Mouse (Mus musculus) kidney, postnatal 36 days (tissue): Measurements from ENCODE around the gene Dnaic1.
"Not testable (repeated sequence)": the region's sequence is repeated elsewhere in the genome, so short reads cannot be mapped to it uniquely, and the experiment has no call there.

Experiments used
- DNase-seq, 2 experiments: peaks; one replicate each; pipeline ENCODE4 v3.0.0; 2021 to 2022; ENCODE audit warnings: mixed read lengths in 2 of 2

The Dnaic1 gene

DNA sequence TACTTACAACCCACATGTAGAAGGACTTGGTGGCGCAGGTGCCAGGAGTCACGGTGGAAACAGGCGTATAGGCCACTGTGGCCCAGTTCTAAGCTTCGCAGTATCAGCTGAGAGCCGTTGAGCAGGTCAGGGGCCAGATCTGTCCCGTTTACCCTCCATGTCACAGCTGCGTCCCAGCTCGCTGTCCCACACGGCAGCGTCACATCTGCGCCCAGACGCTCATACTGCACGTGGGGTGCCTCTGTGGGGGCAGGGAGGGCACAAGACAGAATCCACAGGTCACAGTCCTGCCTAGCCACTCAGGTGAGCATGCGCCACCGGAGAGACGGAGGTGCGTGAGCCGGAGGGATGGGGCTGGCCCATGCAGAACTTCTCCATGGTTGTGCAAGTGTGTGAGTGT, 101.3 kb downstream of the Dnaic1 start:
- DNase-seq: no peak

DNA sequence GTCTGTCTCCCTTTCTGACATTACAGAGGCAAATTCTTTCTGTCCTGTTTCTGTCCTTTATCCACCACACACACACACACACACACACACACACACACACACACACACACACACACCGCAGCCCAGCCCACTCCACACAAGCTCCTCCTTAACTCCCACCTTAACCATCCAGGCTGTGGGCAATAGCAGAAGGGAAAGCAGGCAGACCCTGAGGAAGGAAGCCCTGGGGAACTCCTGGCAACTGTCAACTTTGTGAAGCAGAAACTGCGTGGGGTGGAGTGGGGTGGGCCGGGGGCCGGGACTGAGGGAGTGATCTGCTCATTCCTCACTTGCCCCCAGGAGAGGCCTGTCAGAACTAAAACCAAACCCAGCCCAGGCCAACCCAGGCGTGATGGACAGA, 101.9 kb downstream of the Dnaic1 start:
- DNase-seq: no peak

DNA sequence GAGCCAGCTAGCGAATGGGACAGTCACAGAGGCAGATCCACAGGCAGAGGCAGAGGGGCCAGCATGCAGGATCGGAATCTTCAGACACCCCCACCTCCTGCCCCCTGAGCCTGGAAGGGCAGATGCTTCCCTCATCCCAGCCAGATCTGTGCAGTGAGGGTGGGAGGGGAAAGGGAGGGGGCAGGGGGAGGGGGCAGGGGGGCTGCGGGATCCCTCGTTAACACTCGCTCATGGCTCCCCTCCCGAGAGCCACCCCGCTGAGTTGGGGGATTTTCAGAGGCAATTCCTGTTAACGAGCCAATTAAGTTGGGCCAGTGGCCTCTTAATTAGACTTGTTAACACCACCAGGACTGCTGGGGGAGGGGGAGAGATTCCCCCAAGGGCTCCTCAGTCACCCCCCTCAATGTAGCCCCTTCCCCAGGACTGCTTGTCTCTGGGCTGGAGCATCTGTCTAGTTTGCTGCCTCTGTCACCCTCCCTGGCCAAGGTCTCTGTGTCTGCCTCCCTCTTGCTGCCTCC, 102.4 kb downstream of the Dnaic1 start:
- no peak for DNase-seq

DNA sequence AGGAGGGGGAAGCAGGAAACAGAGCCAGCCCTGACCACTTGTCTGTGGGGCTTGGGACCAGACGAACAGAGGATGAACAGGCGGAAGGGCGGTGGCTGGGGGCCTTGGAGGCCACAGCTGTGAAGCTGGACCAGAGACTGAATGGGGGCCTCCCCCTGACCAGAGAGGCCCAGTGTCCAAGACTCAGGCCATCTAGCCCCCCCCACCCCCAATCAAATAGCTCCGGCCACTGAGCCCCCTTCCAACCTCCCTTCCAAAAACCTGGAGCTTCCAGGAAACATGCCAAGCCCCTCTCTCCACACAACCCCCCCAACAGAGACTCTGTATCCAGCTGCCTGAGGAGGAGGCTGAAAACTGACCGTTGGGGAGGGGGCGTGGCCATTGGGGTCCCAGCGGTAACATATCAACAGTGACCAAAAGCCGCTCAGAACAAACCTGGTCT, 103.0 kb downstream of the Dnaic1 start:
- DNase-seq: no peak

DNA sequence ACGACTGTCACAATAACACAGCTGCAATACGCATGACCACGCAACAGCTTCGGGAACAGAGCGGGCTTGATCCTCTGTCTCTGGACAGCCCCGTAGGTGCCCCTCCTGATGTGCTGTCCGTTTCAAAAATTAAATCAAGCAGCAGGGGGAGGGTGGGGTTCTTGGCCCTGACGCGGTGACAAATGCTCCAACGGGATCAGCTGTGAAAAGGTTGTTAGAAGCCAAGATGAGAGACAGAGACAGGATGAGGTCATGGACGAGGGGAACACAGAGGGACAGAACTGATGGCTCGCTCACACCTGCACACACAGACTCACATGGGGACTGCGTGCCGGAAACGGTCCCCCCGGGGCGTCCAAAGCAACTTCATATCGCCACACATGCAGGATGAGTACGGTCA, 103.6 kb downstream of the Dnaic1 start:
- DNase-seq: no peak

DNA sequence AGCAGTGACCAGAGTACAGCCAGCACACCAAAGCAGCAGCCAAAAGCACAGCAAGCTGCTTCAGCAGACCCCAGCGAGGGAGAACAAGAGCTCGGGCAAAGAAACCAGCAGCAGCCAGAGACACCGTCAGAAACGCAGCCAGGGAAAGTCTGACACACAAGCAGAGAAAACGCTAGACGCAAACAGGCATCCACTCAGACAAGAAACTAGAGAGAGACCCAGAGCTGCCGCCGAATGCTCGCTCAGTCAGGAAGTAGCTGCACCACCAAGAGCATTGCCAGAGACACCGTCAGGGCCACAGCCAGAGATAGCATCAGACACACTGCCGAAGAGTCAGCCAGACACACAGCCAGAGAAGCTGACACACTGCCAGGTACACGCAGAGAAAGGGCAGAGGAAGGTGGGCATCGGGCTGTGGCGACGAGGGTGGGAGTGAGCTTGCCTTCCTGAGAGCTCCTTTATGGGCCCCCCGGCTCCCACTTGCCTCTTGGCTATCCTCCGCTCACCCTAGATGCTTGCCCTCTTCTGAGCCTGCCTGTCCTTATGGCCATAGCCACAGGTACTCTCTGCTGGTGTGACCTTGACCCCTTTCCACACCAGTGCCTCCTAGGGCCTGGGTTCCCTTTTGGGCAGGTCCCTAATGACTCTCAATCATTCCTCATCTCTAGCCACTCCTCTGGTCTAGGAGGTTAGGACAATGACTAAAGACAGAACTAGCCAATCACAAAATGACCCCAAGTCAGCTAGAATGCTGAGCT, 106.9 kb downstream of the Dnaic1 start:
- peak in 1 of 2 experiments; percentile 67 for DNase-seq

DNA sequence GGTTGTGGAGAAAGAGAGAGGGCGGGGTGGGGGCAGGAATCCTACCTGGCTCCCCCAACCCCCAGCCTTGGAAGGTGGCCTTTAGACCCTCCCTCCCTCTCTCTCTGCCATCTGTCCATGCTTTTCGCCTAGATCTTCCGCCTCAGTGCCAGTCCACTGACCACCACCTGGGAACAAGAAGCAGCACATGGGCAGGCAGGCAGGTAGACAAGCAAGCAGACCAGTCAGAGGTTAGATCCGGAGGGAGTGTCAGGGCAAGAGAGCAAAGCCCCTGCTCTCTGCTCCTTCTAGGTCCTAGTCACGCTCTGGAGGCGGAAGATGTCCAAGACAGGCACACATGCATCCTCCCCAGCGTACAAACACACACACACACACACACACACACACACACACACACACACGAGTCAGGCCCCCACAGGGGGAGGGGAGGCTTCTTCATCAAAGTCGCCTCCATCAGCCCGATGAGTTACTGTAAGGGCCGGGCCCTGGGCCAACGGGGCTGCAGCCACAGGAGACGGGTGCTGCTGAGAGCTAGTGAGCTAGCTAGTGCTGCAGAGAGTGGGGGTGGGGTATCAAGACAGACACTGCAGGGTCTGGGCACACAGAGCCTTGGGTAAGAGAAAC, 107.5 kb downstream of the Dnaic1 start:
- DNase-seq: peak in 1 of 2 experiments; percentile 43

DNA sequence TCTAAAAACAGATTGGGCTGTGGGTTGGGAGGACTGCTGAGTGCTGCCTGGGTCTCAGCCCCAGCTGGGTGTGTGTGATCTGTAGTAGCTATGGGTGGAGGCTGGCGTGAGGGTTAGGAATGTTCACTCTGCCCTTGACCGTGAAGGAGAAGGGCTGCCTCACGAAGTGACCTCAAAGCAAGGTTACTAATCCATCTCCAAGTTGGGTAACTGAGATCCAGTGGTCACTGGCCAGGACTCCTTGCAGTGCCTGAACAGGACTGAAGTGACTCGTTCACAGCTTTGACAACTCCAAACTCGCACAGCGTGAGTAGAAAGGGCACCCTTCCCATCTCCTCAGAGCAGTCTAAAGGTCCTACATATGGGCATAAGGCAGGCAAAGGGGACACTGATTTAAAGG, 109.3 kb downstream of the Dnaic1 start:
- peak in 1 of 2 experiments; percentile 30 for DNase-seq

DNA sequence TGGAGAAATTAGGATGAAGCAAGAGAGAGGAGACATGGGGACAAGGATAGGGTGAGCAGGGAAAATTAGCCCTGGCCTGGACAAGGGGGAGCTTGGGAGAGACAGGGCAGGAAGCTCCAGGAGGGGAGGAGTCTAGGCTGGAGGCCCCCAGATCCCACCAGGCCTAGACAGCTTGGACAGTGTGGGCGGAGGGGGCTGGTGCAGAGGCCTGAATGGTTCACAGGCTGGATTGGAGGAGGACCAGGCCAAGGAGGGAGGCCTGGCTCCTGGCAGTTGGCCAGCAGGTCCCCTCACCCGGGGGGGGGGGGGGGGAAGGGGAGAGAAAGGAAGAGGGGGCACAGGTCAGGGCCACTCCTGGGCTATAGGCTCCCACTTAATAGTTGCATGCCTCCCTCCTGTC, 109.7 kb downstream of the Dnaic1 start:
- no peak for DNase-seq

DNA sequence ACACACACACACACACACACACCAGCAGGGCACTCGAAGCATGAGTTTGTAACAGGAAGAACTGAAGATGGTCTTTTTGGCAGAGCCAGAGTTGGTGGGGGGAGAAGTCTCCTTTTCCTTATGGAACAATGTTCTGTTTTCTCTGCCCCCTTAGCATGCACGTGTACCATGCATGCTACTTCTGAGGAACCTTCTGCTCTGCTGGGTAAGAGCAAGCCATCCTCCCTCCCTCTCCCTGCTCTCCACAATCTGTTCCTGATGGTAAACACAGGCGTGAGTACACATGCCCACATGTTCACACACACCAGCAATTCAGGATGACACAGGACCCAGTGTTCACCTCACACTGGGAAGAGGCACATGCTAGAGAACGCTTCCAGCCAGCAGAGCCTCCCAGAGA, 111.6 kb downstream of the Dnaic1 start:
- DNase-seq: no peak

DNA sequence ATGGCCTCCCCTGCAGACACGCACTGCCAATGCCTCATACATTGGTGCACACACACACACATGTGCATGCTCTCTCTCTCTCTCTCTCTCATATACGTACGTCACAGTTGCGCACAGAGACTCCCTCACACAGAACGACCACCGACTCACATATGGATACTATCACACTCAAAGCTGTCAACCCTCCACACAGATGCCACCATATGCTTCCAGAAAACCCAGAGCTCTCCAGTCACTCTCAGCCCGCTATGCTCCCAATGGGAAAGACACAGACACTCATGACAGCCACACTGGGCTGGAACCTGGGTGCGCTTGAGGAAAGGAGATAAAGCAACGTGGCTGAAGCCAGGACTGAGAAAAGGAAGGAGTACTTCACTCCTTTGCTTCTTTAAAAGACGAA, 112.4 kb downstream of the Dnaic1 start:
- no peak for DNase-seq

DNA sequence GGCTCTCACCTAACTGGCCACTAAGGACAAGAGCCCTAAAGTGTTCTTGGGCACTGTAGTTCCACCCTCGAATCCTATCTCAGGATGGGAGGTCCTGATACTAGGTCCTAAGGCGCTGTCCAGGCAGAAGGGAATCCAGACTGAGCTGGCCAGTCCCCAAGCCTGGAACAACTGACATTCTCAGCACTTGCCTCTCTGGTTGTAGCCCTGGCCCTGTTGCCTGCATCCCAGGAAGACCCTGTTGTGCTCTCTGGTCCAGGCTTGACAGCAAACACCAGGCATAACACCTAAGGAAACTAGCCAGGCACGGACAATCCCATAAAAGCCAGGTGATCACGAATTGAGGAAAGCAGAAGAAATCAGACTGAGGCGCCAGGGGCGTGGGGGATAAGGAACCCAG, 113.2 kb downstream of the Dnaic1 start:
- no peak for DNase-seq

DNA sequence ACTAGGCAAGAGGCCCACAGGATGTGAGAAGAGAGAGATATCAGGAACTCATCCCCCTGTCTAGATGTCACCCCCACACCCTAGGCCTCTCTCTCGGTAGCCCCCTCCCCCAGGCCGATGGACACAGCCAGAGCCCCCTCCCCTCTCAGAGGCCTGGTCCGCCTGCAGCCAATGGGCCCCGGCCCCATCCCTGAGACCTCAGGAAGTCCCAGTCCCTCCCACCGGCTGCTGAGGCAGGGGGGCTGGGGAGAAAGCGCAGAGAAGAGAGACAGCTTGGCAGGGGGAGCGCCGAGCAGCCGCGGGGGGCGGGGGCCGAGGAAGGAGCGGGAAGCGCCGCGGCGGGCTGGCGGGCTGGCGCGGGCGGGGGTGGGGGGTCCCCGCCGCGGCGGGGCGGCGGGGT, 113.7 kb downstream of the Dnaic1 start:
- DNase-seq: not testable (repeated sequence)

DNA sequence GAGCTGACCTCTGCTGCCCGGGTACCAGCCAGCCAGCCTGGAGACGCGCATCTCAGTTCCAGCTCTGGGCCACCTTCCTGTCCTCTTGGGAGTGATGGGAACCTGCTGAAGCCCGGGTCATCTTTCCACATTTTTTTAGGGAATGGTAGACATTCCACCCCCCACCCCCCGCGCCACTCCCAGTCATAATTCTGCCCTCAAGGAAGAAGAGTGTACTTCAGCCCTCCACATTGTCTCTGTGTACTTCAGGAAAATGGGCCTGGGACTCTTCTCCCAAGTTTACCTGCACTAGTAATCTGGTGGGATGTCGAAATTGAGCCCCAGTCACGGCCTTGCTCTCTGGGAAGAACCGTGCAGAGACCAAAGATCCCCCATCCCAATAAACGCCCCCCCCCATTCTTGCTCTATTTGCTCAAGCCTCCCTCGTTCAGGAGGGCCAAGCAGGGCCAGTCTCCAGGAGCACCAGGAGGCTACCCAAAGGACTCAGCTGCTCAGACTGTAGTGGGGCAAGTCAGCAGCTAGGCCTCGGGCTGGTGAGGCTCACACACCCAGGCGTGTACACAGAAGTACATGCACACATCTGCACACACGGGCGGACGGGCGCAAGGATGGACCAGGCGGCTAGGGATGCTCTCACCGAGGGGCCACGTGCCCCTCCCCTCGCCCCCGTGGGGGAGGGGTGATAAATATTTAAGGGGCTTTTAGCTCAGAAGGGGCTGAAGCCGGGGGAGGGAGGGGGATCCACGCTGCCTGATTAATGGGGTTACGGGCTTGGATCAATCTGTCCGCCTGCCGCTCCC, 114.8 kb downstream of the Dnaic1 start:
- DNase-seq: not testable (repeated sequence)

DNA sequence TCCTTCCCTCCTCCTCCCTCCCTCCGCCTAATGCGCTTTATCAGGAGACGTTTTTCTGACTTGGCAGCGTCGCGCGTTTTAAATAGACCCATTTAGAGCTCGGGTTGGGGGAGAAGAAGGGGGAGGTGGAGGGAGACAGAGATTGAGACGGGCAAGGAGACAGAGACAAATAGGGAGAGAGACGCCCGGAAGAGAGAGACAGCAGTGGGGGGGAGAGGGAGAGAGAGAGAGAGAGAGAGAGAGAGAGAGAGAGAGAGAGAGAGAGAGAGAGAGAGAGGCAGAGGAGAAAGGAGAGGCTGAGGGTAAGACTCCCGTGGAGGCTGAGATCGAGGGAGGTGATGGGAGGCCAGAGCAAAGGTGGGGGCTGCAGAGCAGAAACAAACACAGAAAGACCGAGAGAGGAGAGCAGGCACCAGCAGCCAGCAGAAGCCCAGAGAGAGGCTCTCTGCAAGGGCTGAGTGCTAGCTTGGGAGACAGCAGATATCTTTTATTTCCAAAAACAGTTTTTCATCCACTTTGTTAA, 115.4 kb downstream of the Dnaic1 start:
- not testable (repeated sequence) for DNase-seq

DNA sequence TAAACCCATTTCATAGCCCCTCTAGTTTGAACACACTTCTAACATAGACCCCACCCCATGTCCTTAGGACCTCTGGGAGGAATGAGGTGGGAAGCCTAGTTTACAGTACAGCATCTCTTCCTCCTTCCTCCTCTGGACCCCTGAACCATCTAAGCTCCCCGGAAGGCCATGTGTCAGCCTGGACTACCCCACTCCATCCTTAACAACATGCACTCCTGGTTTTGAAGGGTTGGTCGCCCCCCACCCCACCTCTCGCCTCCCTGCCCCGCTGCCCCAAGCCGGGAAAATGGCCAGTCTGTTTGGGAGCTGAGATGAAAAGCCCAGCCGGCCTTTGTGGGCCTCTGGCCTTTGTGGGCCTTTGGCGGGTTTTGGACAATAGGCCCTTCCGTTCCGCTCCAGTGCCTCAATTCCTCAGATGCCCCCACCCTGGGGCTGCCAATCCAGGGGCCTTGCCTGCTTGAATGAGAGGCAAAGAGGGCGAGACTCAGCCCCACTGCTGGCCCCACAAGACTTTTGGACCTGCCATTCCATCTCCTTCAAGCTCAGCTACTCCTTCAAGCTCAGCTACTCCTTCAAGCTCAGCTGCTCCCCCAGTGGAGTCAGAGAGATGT, 116.4 kb downstream of the Dnaic1 start:
- not testable (repeated sequence) for DNase-seq
